Comparison of ENCODE assay signal across 19 mouse cellular contexts in the genomic region with DNA sequence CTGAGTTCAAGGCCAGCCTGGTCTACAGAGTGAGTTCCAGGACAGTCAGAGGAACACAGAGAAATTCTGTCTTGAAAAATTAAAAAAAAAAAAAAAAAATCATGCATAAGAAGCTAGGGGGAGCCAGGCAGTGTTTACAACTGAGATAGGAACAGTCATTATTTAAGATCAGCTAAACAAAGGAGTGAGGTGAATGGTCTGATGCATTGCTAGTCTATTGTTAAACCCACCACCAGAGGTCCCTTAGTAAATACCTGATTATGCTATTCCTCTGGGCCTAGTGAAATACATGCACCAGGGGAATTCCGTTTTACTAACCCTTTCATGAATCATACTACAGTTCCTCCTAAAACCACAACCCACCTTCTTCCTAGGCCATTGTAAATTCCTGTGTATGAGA. TPM values are rescaled to one million over a fixed set of nuclear protein-coding genes. Genes with fewer than 3 reads are reported as not detected.
A peak's percentile ranks its signal among the peaks of the same experiment; 100 is the strongest.
DNase-seq lines count a peak whose midpoint lies in the region; ATAC-seq and TF ChIP-seq lines count a peak whose summit lies in the region.
"Had no signal": no experiment of that assay in that cellular context is flagged by ENCODE, and none has a peak within 500 bp of the region (broad histone marks: within the 10 kb centered on the region; RNA-seq: fewer than 3 reads in every experiment).

No protein-coding gene starts in this region.

- ATAC-seq in heart, postnatal 0 days (ENCODE audit: insufficient read depth, low read depth): no peak
- no peak for ATAC-seq in lung, postnatal 0 days
- no peak for ATAC-seq in stomach, postnatal 0 days (ENCODE audit: low FRiP score, low TSS enrichment)
- ATAC-seq: forebrain, embryonic 14.5 days had no signal

- no peak overlapping the region for H3K4me3 ChIP-seq in heart, postnatal 0 days (ENCODE audit: low read depth, low read length)
- H3K4me3 ChIP-seq in heart, embryonic 10.5 days: no peak overlapping the region
- H3K4me3 ChIP-seq in lung, postnatal 0 days (ENCODE audit: low read depth, low read length): no peak overlapping the region
- H3K4me3 ChIP-seq in stomach, postnatal 0 days (ENCODE audit: low read depth, low read length): no peak overlapping the region
- H3K4me3 ChIP-seq: embryonic facial prominence, embryonic 10.5 days; kidney, embryonic 15.5 days; liver, embryonic 13.5 days; neural tube, embryonic 12.5 days; stomach, embryonic 15.5 days had no signal

- H3K4me2 ChIP-seq in heart, postnatal 0 days (ENCODE audit: low read depth, low read length): no peak overlapping the region
- no peak overlapping the region for H3K4me2 ChIP-seq in lung, postnatal 0 days (replicated peaks; ENCODE audit: low read depth, low read length)
- no peak overlapping the region for H3K4me2 ChIP-seq in stomach, postnatal 0 days (replicated peaks; ENCODE audit: low read depth)
- H3K4me2 ChIP-seq: hindbrain, embryonic 14.5 days; kidney, embryonic 15.5 days; liver, embryonic 13.5 days; neural tube, embryonic 12.5 days; stomach, embryonic 15.5 days had no signal

- DNase-seq in heart, postnatal 0 days (ENCODE audit: low spot score): no peak
- no peak for DNase-seq in heart, embryonic 10.5 days (ENCODE audit: low spot score)
- DNase-seq in lung, postnatal 0 days (ENCODE audit: low spot score): peak; percentile 37
- DNase-seq in lung, postnatal 14 days: no peak
- peak; percentile 48 for DNase-seq in NIH3T3 (ENCODE audit: low read depth)
- DNase-seq in stomach, postnatal 0 days (ENCODE audit: low spot score): no peak
- no peak for DNase-seq in c-Kit-positive CD71-positive TER-119-positive erythroid progenitor cells, embryonic 14.5 days (ENCODE audit: low spot score)
- no peak for DNase-seq in kidney, adult 8-10 months
- DNase-seq: adrenal gland, adult 8-10 months; cerebellum, adult 18-20 months; heart, adult 18-20 months; liver, embryonic 13.5 days; spleen, adult 18-20 months had no signal

- no peaks in the 10 kb centered on the region for H3K9me3 ChIP-seq in heart, postnatal 0 days (replicated peaks; ENCODE audit: control insufficient read depth, low read length)
- no peaks in the 10 kb centered on the region for H3K9me3 ChIP-seq in heart, embryonic 10.5 days
- H3K9me3 ChIP-seq in lung, postnatal 0 days (ENCODE audit: low read length): no peaks in the 10 kb centered on the region
- no peaks in the 10 kb centered on the region for H3K9me3 ChIP-seq in stomach, postnatal 0 days (ENCODE audit: control insufficient read depth, low read length)
- H3K9me3 ChIP-seq: embryonic facial prominence, embryonic 10.5 days; kidney, embryonic 15.5 days; liver, embryonic 13.5 days; neural tube, embryonic 12.5 days; stomach, embryonic 15.5 days had no signal

- H3K4me1 ChIP-seq in heart, postnatal 0 days (ENCODE audit: control insufficient read depth, insufficient read depth): peaks cover 4% of the 10 kb centered on the region; the same call in 1 of the 2 replicates
- H3K4me1 ChIP-seq in heart, embryonic 10.5 days: peaks cover 6% of the 10 kb centered on the region; the same call in 1 of the 2 replicates
- no peaks in the 10 kb centered on the region for H3K4me1 ChIP-seq in lung, postnatal 0 days (ENCODE audit: insufficient read depth, low read depth, low read length)
- H3K4me1 ChIP-seq in stomach, postnatal 0 days (replicated peaks; ENCODE audit: control insufficient read depth, insufficient read depth): no peaks in the 10 kb centered on the region
- H3K4me1 ChIP-seq: neural tube, embryonic 12.5 days; stomach, embryonic 15.5 days had no signal

- peak; percentile 19 for TF ChIP-seq CTCF in heart, postnatal 0 days (IDR thresholded peaks at IDR 0.05; ENCODE audit: low read depth)
- peak; percentile 28 for TF ChIP-seq CTCF in lung, postnatal 0 days (IDR thresholded peaks at IDR 0.05)
- TF ChIP-seq CTCF in stomach, postnatal 0 days (IDR thresholded peaks at IDR 0.05; ENCODE audit: low read depth): peak; percentile 28; the same call in 1 of the 2 replicates

- H3K9ac ChIP-seq in heart, postnatal 0 days (replicated peaks; ENCODE audit: low read depth, low read length): no peak overlapping the region
- H3K9ac ChIP-seq in lung, postnatal 0 days (replicated peaks; ENCODE audit: low read depth): no peak overlapping the region
- H3K9ac ChIP-seq in stomach, postnatal 0 days (ENCODE audit: low read length): no peak overlapping the region
- H3K9ac ChIP-seq: hindbrain, embryonic 14.5 days; kidney, embryonic 15.5 days; liver, embryonic 13.5 days; neural tube, embryonic 12.5 days; stomach, embryonic 15.5 days had no signal

- no peaks in the 10 kb centered on the region for H3K36me3 ChIP-seq in heart, postnatal 0 days (replicated peaks; ENCODE audit: control insufficient read depth, insufficient read depth, low read length)
- H3K36me3 ChIP-seq in heart, embryonic 10.5 days: no peaks in the 10 kb centered on the region
- H3K36me3 ChIP-seq in lung, postnatal 0 days (ENCODE audit: insufficient read depth, low read length): no peaks in the 10 kb centered on the region
- H3K36me3 ChIP-seq in stomach, postnatal 0 days (ENCODE audit: control insufficient read depth, insufficient read depth, low read length): no peaks in the 10 kb centered on the region
- H3K36me3 ChIP-seq: embryonic facial prominence, embryonic 10.5 days; kidney, embryonic 15.5 days; liver, embryonic 13.5 days; neural tube, embryonic 12.5 days; stomach, embryonic 15.5 days had no signal

- no peaks in the 10 kb centered on the region for H3K27me3 ChIP-seq in heart, postnatal 0 days (ENCODE audit: control insufficient read depth, insufficient read depth, low read length)
- H3K27me3 ChIP-seq in heart, embryonic 10.5 days (ENCODE audit: insufficient read depth, poor library complexity, severe bottlenecking): no peaks in the 10 kb centered on the region
- H3K27me3 ChIP-seq in lung, postnatal 0 days (replicated peaks; ENCODE audit: insufficient read depth, low read length): no peaks in the 10 kb centered on the region
- H3K27me3 ChIP-seq in stomach, postnatal 0 days (ENCODE audit: control insufficient read depth, insufficient read depth, low read length): no peaks in the 10 kb centered on the region
- H3K27me3 ChIP-seq: kidney, embryonic 15.5 days; liver, embryonic 13.5 days; neural tube, embryonic 12.5 days; stomach, embryonic 15.5 days had no signal

- WGBS in heart, postnatal 0 days: 83% methylated on average over 1 of the region's 1 CpGs
- WGBS in heart, embryonic 10.5 days: 65% methylated on average over 1 of the region's 1 CpGs
- whole genome bisulfite sequencing in lung, postnatal 0 days: 43% methylated on average over 1 of the region's 1 CpGs
- WGBS in stomach, postnatal 0 days: 28% methylated on average over 1 of the region's 1 CpGs

- no peak overlapping the region for H3K27ac ChIP-seq in heart, postnatal 0 days (ENCODE audit: low read depth)
- H3K27ac ChIP-seq in heart, embryonic 10.5 days: no peak overlapping the region
- no peak overlapping the region for H3K27ac ChIP-seq in lung, postnatal 0 days (ENCODE audit: low read length)
- no peak overlapping the region for H3K27ac ChIP-seq in stomach, postnatal 0 days (replicated peaks)
- H3K27ac ChIP-seq: embryonic facial prominence, embryonic 10.5 days; hindbrain, embryonic 14.5 days; kidney, embryonic 15.5 days; liver, embryonic 13.5 days; neural tube, embryonic 12.5 days; stomach, embryonic 15.5 days had no signal

- no peak for TF ChIP-seq EP300 in heart, postnatal 0 days (IDR thresholded peaks at IDR 0.05; ENCODE audit: low read depth)
- peak; percentile 49 for TF ChIP-seq EP300 in lung, postnatal 0 days (IDR thresholded peaks at IDR 0.05)
- no peak for TF ChIP-seq EP300 in stomach, postnatal 0 days (optimal IDR thresholded peaks at IDR 0.05)

RNA-seq across cellular contexts. Expression of gene Vps45, which starts 11.3 kb away (rescaled TPM):
- total RNA-seq in heart, postnatal 0 days (2014; rRNA removed; ENCODE audit: low replicate concordance): 10.5 and 17.3 TPM in 2 replicates
- 42.9 and 49.4 TPM in 2 replicates for polyA plus RNA-seq in heart, postnatal 0 days (2015; fragmentation: Nextera tagmentation; extraction: Ambion mirVana)
- 26.1 and 30.6 TPM in 2 replicates for polyA plus RNA-seq in heart, embryonic 10.5 days (2016; fragmentation: Nextera tagmentation; extraction: Ambion mirVana)
- polyA plus RNA-seq in lung, postnatal 0 days (2015; fragmentation: Nextera tagmentation; extraction: Ambion mirVana): 32.3 and 32.8 TPM in 2 replicates
- polyA plus RNA-seq in stomach, postnatal 0 days (2015; fragmentation: Nextera tagmentation; extraction: Ambion mirVana): 28.0 and 32.1 TPM in 2 replicates

RNA-seq across cellular contexts. Expression of gene Otud7b, which starts 34.8 kb away (rescaled TPM):
- 17.6 and 21.9 TPM in 2 replicates for total RNA-seq in heart, postnatal 0 days (2014; rRNA removed; ENCODE audit: low replicate concordance)
- 16.8 and 21.7 TPM in 2 replicates for polyA plus RNA-seq in heart, postnatal 0 days (2015; fragmentation: Nextera tagmentation; extraction: Ambion mirVana)
- polyA plus RNA-seq in heart, embryonic 10.5 days (2016; fragmentation: Nextera tagmentation; extraction: Ambion mirVana): 15.2 and 16.1 TPM in 2 replicates
- 30.2 and 30.6 TPM in 2 replicates for polyA plus RNA-seq in lung, postnatal 0 days (2015; fragmentation: Nextera tagmentation; extraction: Ambion mirVana)
- 12.3 and 14.5 TPM in 2 replicates for polyA plus RNA-seq in stomach, postnatal 0 days (2015; fragmentation: Nextera tagmentation; extraction: Ambion mirVana)

Comparison
In these comparisons a context has a peak if more than half of its experiments do, and no peak if none do; other contexts are left out.
1. DNase-seq: peak in lung, postnatal 0 days (single experiment) and NIH3T3 (single experiment); none in heart, postnatal 0 days (single experiment), heart, embryonic 10.5 days (single experiment), lung, postnatal 14 days (single experiment), stomach, postnatal 0 days (single experiment), c-Kit-positive CD71-positive TER-119-positive erythroid progenitor cells, embryonic 14.5 days (single experiment) and kidney, adult 8-10 months (0 of 2).
2. Peak in every context shown above with its lines, with median percentiles within 50 percentile points of each other: CTCF ChIP-seq.